Comparison of ENCODE assay signal across 18 mouse cellular contexts in genomic region chr1:154784862-154785261, GRCm38 (mm10).
A peak's percentile ranks its signal among the peaks of the same experiment; 100 is the strongest.
DNase-seq lines count a peak whose midpoint lies in the region; ATAC-seq and TF ChIP-seq lines count a peak whose summit lies in the region.
"Had no signal": no experiment of that assay in that cellular context is flagged by ENCODE, and none has a peak within 500 bp of the region (broad histone marks: within the 10 kb centered on the region; RNA-seq: fewer than 3 reads in every experiment).

No protein-coding gene starts in this region.

- ATAC-seq in kidney, embryonic 16.5 days (ENCODE audit: low FRiP score, low TSS enrichment) = no peak
- ATAC-seq in midbrain, embryonic 13.5 days = no peak
- ATAC-seq in midbrain, postnatal 0 days (ENCODE audit: low FRiP score) = no peak
- ATAC-seq in midbrain, embryonic 15.5 days (replicated peaks) = peak; percentile 24; the same call in 1 of the 2 replicates

- H3K27me3 ChIP-seq in heart, embryonic 10.5 days (ENCODE audit: insufficient read depth, poor library complexity, severe bottlenecking) = peaks cover 41% of the 10 kb centered on the region
- H3K27me3 ChIP-seq in kidney, embryonic 16.5 days (ENCODE audit: insufficient read depth, low read length) = 0 out of 2 replicates have a peak, but pooled peaks cover 5% of the 10 kb centered on the region
- peaks cover 8% of the 10 kb centered on the region; the same call in 1 of the 2 replicates for H3K27me3 ChIP-seq in midbrain, embryonic 13.5 days
- H3K27me3 ChIP-seq in midbrain, postnatal 0 days (ENCODE audit: insufficient read depth, low read length) = no peaks in the 10 kb centered on the region
- H3K27me3 ChIP-seq in midbrain, embryonic 15.5 days (replicated peaks) = no peaks in the 10 kb centered on the region
- H3K27me3 ChIP-seq: CH12.LX; liver, embryonic 13.5 days had no signal

- no peaks in the 10 kb centered on the region for H3K36me3 ChIP-seq in heart, embryonic 10.5 days
- no peaks in the 10 kb centered on the region for H3K36me3 ChIP-seq in kidney, embryonic 16.5 days (ENCODE audit: insufficient read depth, low read length)
- no peaks in the 10 kb centered on the region for H3K36me3 ChIP-seq in midbrain, embryonic 13.5 days
- H3K36me3 ChIP-seq in midbrain, postnatal 0 days (ENCODE audit: insufficient read depth, low read length) = no peaks in the 10 kb centered on the region
- no peaks in the 10 kb centered on the region for H3K36me3 ChIP-seq in midbrain, embryonic 15.5 days (replicated peaks)
- H3K36me3 ChIP-seq: forebrain, embryonic 12.5 days; liver, embryonic 13.5 days had no signal

- no peaks in the 10 kb centered on the region for H3K9me3 ChIP-seq in heart, embryonic 10.5 days
- no peaks in the 10 kb centered on the region for H3K9me3 ChIP-seq in kidney, embryonic 16.5 days (ENCODE audit: low read length)
- no peaks in the 10 kb centered on the region for H3K9me3 ChIP-seq in midbrain, embryonic 13.5 days
- H3K9me3 ChIP-seq in midbrain, postnatal 0 days (ENCODE audit: low read length) = no peaks in the 10 kb centered on the region
- H3K9me3 ChIP-seq in midbrain, embryonic 15.5 days = no peaks in the 10 kb centered on the region
- H3K9me3 ChIP-seq: forebrain, embryonic 12.5 days; liver, embryonic 13.5 days had no signal

- H3K4me2 ChIP-seq in kidney, embryonic 16.5 days (replicated peaks; ENCODE audit: low read depth, low read length) = peak overlapping the region; percentile 33; the same call in 1 of the 2 replicates
- H3K4me2 ChIP-seq in midbrain, embryonic 13.5 days (replicated peaks) = 0 out of 2 replicates have a peak overlapping the region, but pooled peaks have one; percentile 3
- H3K4me2 ChIP-seq in midbrain, postnatal 0 days (ENCODE audit: low read depth, low read length, poor library complexity, severe bottlenecking) = no peak overlapping the region; the same call in 1 of the 2 replicates
- H3K4me2 ChIP-seq in midbrain, embryonic 15.5 days = peak overlapping the region; percentile 9; the same call in 1 of the 2 replicates
- H3K4me2 ChIP-seq: forebrain, embryonic 12.5 days; liver, embryonic 13.5 days had no signal

- H3K4me1 ChIP-seq in heart, embryonic 10.5 days = peaks cover 7% of the 10 kb centered on the region
- H3K4me1 ChIP-seq in kidney, embryonic 16.5 days (ENCODE audit: insufficient read depth, low read length) = peaks cover 15% of the 10 kb centered on the region
- peaks cover 21% of the 10 kb centered on the region for H3K4me1 ChIP-seq in midbrain, embryonic 13.5 days (replicated peaks)
- no peaks in the 10 kb centered on the region; the same call in 1 of the 2 replicates for H3K4me1 ChIP-seq in midbrain, postnatal 0 days (ENCODE audit: insufficient read depth, low read length)
- peaks cover 14% of the 10 kb centered on the region for H3K4me1 ChIP-seq in midbrain, embryonic 15.5 days
- H3K4me1 ChIP-seq: liver, embryonic 13.5 days had no signal

- H3K4me3 ChIP-seq in heart, embryonic 10.5 days = 0 out of 2 replicates have a peak overlapping the region, but pooled peaks have one; percentile 24
- H3K4me3 ChIP-seq in kidney, embryonic 16.5 days (ENCODE audit: low read length) = no peak overlapping the region
- H3K4me3 ChIP-seq in midbrain, embryonic 13.5 days (replicated peaks) = no peak overlapping the region
- no peak overlapping the region for H3K4me3 ChIP-seq in midbrain, postnatal 0 days (ENCODE audit: low read depth, low read length)
- no peak overlapping the region for H3K4me3 ChIP-seq in midbrain, embryonic 15.5 days
- H3K4me3 ChIP-seq: forebrain, embryonic 12.5 days; left cerebral cortex, adult 2 months; liver, embryonic 13.5 days; myocyte had no signal

- 24% methylated on average over 12 of the region's 12 CpGs for WGBS in heart, embryonic 10.5 days
- 6% methylated on average over 12 of the region's 12 CpGs for WGBS in kidney, embryonic 16.5 days
- WGBS in midbrain, embryonic 13.5 days = 34% methylated on average over 12 of the region's 12 CpGs
- 24% methylated on average over 12 of the region's 12 CpGs for WGBS in midbrain, postnatal 0 days
- 22% methylated on average over 12 of the region's 12 CpGs for WGBS in midbrain, embryonic 15.5 days

- H3K27ac ChIP-seq in heart, embryonic 10.5 days = no peak overlapping the region
- H3K27ac ChIP-seq in kidney, embryonic 16.5 days (ENCODE audit: low read length) = no peak overlapping the region
- H3K27ac ChIP-seq in midbrain, embryonic 13.5 days = no peak overlapping the region
- no peak overlapping the region for H3K27ac ChIP-seq in midbrain, postnatal 0 days (ENCODE audit: low read depth, low read length)
- H3K27ac ChIP-seq in midbrain, embryonic 15.5 days = no peak overlapping the region
- H3K27ac ChIP-seq: forebrain, embryonic 12.5 days; hindbrain, postnatal 0 days; left cerebral cortex, adult 2 months; liver, embryonic 13.5 days had no signal

- no peak overlapping the region for H3K9ac ChIP-seq in kidney, embryonic 16.5 days (replicated peaks; ENCODE audit: low read length)
- H3K9ac ChIP-seq in midbrain, embryonic 13.5 days (replicated peaks) = no peak overlapping the region
- H3K9ac ChIP-seq in midbrain, postnatal 0 days (replicated peaks; ENCODE audit: low read length, poor library complexity, severe bottlenecking) = no peak overlapping the region
- no peak overlapping the region for H3K9ac ChIP-seq in midbrain, embryonic 15.5 days
- H3K9ac ChIP-seq: forebrain, embryonic 12.5 days; liver, embryonic 13.5 days had no signal

- DNase-seq in heart, embryonic 10.5 days (ENCODE audit: low spot score) = no peak
- no peak for DNase-seq in heart, adult 11 months
- no peak for DNase-seq in kidney, adult 18-20 months
- no peak for DNase-seq in midbrain, postnatal 0 days (ENCODE audit: low spot score)
- DNase-seq: gastrocnemius, postnatal 25 days; heart, postnatal 36 days; kidney, adult 11 months; liver, embryonic 13.5 days; right cerebral cortex, postnatal 25 days; thymus, postnatal 36 days had no signal

- TF ChIP-seq CTCF in midbrain, postnatal 0 days (IDR thresholded peaks at IDR 0.05) = no peak
